Comparison of ENCODE assay signal across 13 mouse cellular contexts in the genomic region with DNA sequence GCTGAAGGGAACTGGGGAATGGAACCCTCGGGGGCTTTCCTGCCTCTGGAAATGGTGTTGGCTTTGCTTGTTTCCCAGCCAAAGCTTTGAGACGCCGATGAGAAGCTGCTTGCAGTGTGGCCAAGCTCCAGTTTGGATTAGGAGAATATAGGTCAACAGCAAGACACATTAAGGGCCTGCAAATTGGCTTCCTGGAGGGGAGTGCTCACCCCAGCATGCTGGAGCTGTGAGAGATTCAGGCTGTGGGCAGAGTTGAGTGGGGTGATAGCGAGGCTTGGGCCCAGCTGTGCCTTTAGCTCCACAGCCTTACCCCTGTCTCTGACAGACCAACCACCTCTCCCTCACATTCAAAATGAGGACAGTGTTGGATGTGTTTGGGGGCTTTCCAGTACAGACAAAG.
DNase-seq lines count a peak whose midpoint lies in the region; ATAC-seq and TF ChIP-seq lines count a peak whose summit lies in the region.
"Had no signal": no experiment of that assay in that cellular context is flagged by ENCODE, and none has a peak within 500 bp of the region (broad histone marks: within the 10 kb centered on the region; RNA-seq: fewer than 3 reads in every experiment).

No protein-coding gene starts in this region.

- no peak overlapping the region for H3K27ac ChIP-seq in hindbrain, postnatal 0 days
- H3K27ac ChIP-seq in hindbrain, embryonic 12.5 days = no peak overlapping the region
- H3K27ac ChIP-seq in embryonic facial prominence, embryonic 14.5 days (replicated peaks; ENCODE audit: low read depth, low read length) = no peak overlapping the region
- H3K27ac ChIP-seq in stomach, embryonic 16.5 days (ENCODE audit: low read length) = no peak overlapping the region
- H3K27ac ChIP-seq: embryonic facial prominence, embryonic 12.5 days; hindbrain, embryonic 15.5 days; neural tube, embryonic 13.5 days had no signal

- no peak for TF ChIP-seq CTCF in hindbrain, postnatal 0 days (IDR thresholded peaks at IDR 0.05; ENCODE audit: low read depth)

- no peaks in the 10 kb centered on the region for H3K36me3 ChIP-seq in hindbrain, postnatal 0 days (ENCODE audit: insufficient read depth, low read length)
- H3K36me3 ChIP-seq in hindbrain, embryonic 12.5 days = no peaks in the 10 kb centered on the region
- no peaks in the 10 kb centered on the region for H3K36me3 ChIP-seq in embryonic facial prominence, embryonic 14.5 days (ENCODE audit: control insufficient read depth, insufficient read depth, low read length)
- no peaks in the 10 kb centered on the region for H3K36me3 ChIP-seq in stomach, embryonic 16.5 days (ENCODE audit: control insufficient read depth, insufficient read depth, low read length)
- H3K36me3 ChIP-seq: embryonic facial prominence, embryonic 12.5 days; G1E; hindbrain, embryonic 15.5 days; neural tube, embryonic 13.5 days had no signal

- no peaks in the 10 kb centered on the region for H3K4me1 ChIP-seq in hindbrain, postnatal 0 days (ENCODE audit: insufficient read depth, low read length)
- no peaks in the 10 kb centered on the region for H3K4me1 ChIP-seq in hindbrain, embryonic 12.5 days
- H3K4me1 ChIP-seq in embryonic facial prominence, embryonic 14.5 days (ENCODE audit: control insufficient read depth, insufficient read depth, low read length) = peaks cover 2% of the 10 kb centered on the region
- H3K4me1 ChIP-seq in stomach, embryonic 16.5 days (ENCODE audit: control insufficient read depth, insufficient read depth, low read length) = no peaks in the 10 kb centered on the region
- H3K4me1 ChIP-seq: hindbrain, embryonic 15.5 days; neural tube, embryonic 13.5 days had no signal

- DNase-seq in hindbrain, postnatal 0 days (ENCODE audit: low spot score) = no peak
- peak; percentile 64 for DNase-seq in lung, postnatal 10 days
- no peak for DNase-seq in lung, adult 18-20 months
- no peak for DNase-seq in embryonic facial prominence, embryonic 14.5 days (ENCODE audit: low spot score)
- no peak for DNase-seq in thymus, postnatal 10 days (ENCODE audit: low spot score in 2 of 2)
- DNase-seq: cerebellum, adult 8-10 months had no signal

- no peak overlapping the region for H3K4me3 ChIP-seq in hindbrain, postnatal 0 days (ENCODE audit: low read length)
- H3K4me3 ChIP-seq in hindbrain, embryonic 12.5 days = no peak overlapping the region
- no peak overlapping the region for H3K4me3 ChIP-seq in embryonic facial prominence, embryonic 14.5 days (ENCODE audit: low read depth, low read length)
- H3K4me3 ChIP-seq in stomach, embryonic 16.5 days (replicated peaks; ENCODE audit: low read length) = no peak overlapping the region
- H3K4me3 ChIP-seq: embryonic facial prominence, embryonic 12.5 days; hindbrain, embryonic 15.5 days; neural tube, embryonic 13.5 days had no signal

- no peak overlapping the region for H3K9ac ChIP-seq in hindbrain, postnatal 0 days (replicated peaks; ENCODE audit: low read length)
- no peak overlapping the region for H3K9ac ChIP-seq in hindbrain, embryonic 12.5 days
- 0 out of 2 replicates have a peak overlapping the region, but pooled peaks have one; percentile 19 for H3K9ac ChIP-seq in embryonic facial prominence, embryonic 14.5 days (ENCODE audit: low read depth, low read length)
- H3K9ac ChIP-seq in stomach, embryonic 16.5 days (ENCODE audit: low read length) = no peak overlapping the region
- H3K9ac ChIP-seq: embryonic facial prominence, embryonic 12.5 days; hindbrain, embryonic 15.5 days; neural tube, embryonic 13.5 days had no signal

- no peak overlapping the region for H3K4me2 ChIP-seq in hindbrain, postnatal 0 days (ENCODE audit: low read depth, low read length)
- H3K4me2 ChIP-seq in hindbrain, embryonic 12.5 days (replicated peaks) = no peak overlapping the region
- H3K4me2 ChIP-seq in embryonic facial prominence, embryonic 14.5 days (ENCODE audit: low read depth, low read length) = no peak overlapping the region
- no peak overlapping the region for H3K4me2 ChIP-seq in stomach, embryonic 16.5 days (ENCODE audit: low read depth, low read length)
- H3K4me2 ChIP-seq: embryonic facial prominence, embryonic 12.5 days; hindbrain, embryonic 15.5 days; neural tube, embryonic 13.5 days had no signal

- 0 out of 2 replicates have a peak, but pooled peaks have one; percentile 51 for ATAC-seq in hindbrain, postnatal 0 days
- ATAC-seq in hindbrain, embryonic 12.5 days (ENCODE audit: low FRiP score) = no peak
- ATAC-seq in embryonic facial prominence, embryonic 14.5 days (ENCODE audit: low read depth) = no peak
- ATAC-seq in stomach, embryonic 16.5 days (ENCODE audit: insufficient read depth, low FRiP score) = peak; percentile 64
- ATAC-seq: intestine, postnatal 0 days had no signal

- H3K27me3 ChIP-seq in hindbrain, postnatal 0 days (ENCODE audit: insufficient read depth, low read length) = no peaks in the 10 kb centered on the region
- H3K27me3 ChIP-seq in hindbrain, embryonic 12.5 days = no peaks in the 10 kb centered on the region
- no peaks in the 10 kb centered on the region for H3K27me3 ChIP-seq in embryonic facial prominence, embryonic 14.5 days (replicated peaks; ENCODE audit: control insufficient read depth, insufficient read depth, low read length)
- no peaks in the 10 kb centered on the region for H3K27me3 ChIP-seq in stomach, embryonic 16.5 days (ENCODE audit: control insufficient read depth, insufficient read depth, low read length)
- H3K27me3 ChIP-seq: embryonic facial prominence, embryonic 12.5 days; hindbrain, embryonic 15.5 days; neural tube, embryonic 13.5 days had no signal

- WGBS in hindbrain, postnatal 0 days = 65% methylated on average over 4 of the region's 4 CpGs
- 73% methylated on average over 4 of the region's 4 CpGs for WGBS in hindbrain, embryonic 12.5 days
- WGBS in embryonic facial prominence, embryonic 14.5 days = 83% methylated on average over 4 of the region's 4 CpGs
- WGBS in stomach, embryonic 16.5 days = 56% methylated on average over 4 of the region's 4 CpGs

- H3K9me3 ChIP-seq in hindbrain, postnatal 0 days (ENCODE audit: low read length) = no peaks in the 10 kb centered on the region
- H3K9me3 ChIP-seq in hindbrain, embryonic 12.5 days (replicated peaks) = no peaks in the 10 kb centered on the region
- no peaks in the 10 kb centered on the region for H3K9me3 ChIP-seq in embryonic facial prominence, embryonic 14.5 days (ENCODE audit: control insufficient read depth, low read length)
- H3K9me3 ChIP-seq in stomach, embryonic 16.5 days (replicated peaks; ENCODE audit: control insufficient read depth, low read length) = no peaks in the 10 kb centered on the region
- H3K9me3 ChIP-seq: embryonic facial prominence, embryonic 12.5 days; hindbrain, embryonic 15.5 days; neural tube, embryonic 13.5 days had no signal

Comparison
In these comparisons a context has a peak if more than half of its experiments do, and no peak if none do; other contexts are left out.
1. ATAC-seq: peak in hindbrain, postnatal 0 days (single experiment) and stomach, embryonic 16.5 days (single experiment); none in hindbrain, embryonic 12.5 days (single experiment) and embryonic facial prominence, embryonic 14.5 days (single experiment).